Mouse (Mus musculus) limb, embryonic 11.5 days (tissue): ENCODE measurements around the gene Cyp2c55. TPM values are rescaled to one million over a fixed set of nuclear protein-coding genes. Genes with fewer than 3 reads are reported as not detected.

ENCODE experiments used
- ATAC-seq: fragments of 200-750 bp; cut with Nextera tagmentation; 2 replicates; pipeline ENCODE4 v1.8.0; 2017; ENCODE audit warnings: low read depth; ENCODE audit not compliant: insufficient number of reproducible peaks, low FRiP score, low TSS enrichment
- DNase-seq: peaks from one replicate; pipeline ENCODE4 v3.0.0-alpha.2; 2015; ENCODE audit warnings: low spot score
- H3K27ac ChIP-seq: fragments of 300-500 bp; sonication (generic); replicated peaks from 2 replicates; pipeline ENCODE4 v1.5.1; 2014; ENCODE audit warnings: low read depth, mild to moderate bottlenecking, low read length
- H3K27me3 ChIP-seq: fragments of 300-500 bp; sonication (generic); 2 replicates; pipeline ENCODE4 v1.6.1; 2014; ENCODE audit warnings: mild to moderate bottlenecking, low read length, mixed read lengths; ENCODE audit not compliant: control insufficient read depth, insufficient read depth
- H3K36me3 ChIP-seq: fragments of 300-500 bp; sonication (generic); 2 replicates; pipeline ENCODE4 v1.6.1; 2014; ENCODE audit warnings: mild to moderate bottlenecking, low read length, moderate library complexity, mixed read lengths; ENCODE audit not compliant: control insufficient read depth, insufficient read depth
- H3K4me1 ChIP-seq: fragments of 300-500 bp; sonication (generic); 2 replicates; pipeline ENCODE4 v1.6.1; 2014; ENCODE audit warnings: low read length, mixed read lengths; ENCODE audit not compliant: control insufficient read depth, insufficient read depth
- H3K4me2 ChIP-seq: fragments of 300-500 bp; sonication (generic); 2 replicates; pipeline ENCODE4 v1.6.1; 2014; ENCODE audit warnings: low read depth, mild to moderate bottlenecking, moderate library complexity; ENCODE audit not compliant: severe bottlenecking
- H3K4me3 ChIP-seq: fragments of 300-500 bp; sonication (generic); 2 replicates; pipeline ENCODE4 v1.5.1; 2014; ENCODE audit warnings: low read depth, low read length
- H3K9ac ChIP-seq: fragments of 300-500 bp; sonication (generic); 2 replicates; pipeline ENCODE4 v1.6.1; 2014; ENCODE audit warnings: mild to moderate bottlenecking, low read length
- H3K9me3 ChIP-seq: fragments of 300-500 bp; sonication (generic); 2 replicates; pipeline ENCODE4 v1.6.1; 2016; ENCODE audit warnings: low read length; ENCODE audit not compliant: control insufficient read depth
- WGBS: fragments of 180-500 bp; shearing (Covaris S2); extraction: QIAGEN DNeasy Blood & Tissue Kit; methylation state at CpG from one replicate; pipeline ENCODE4 v1.1.7; 2014; 5-methylcytosine and 5-hydroxymethylcytosine counted together
- polyA plus RNA-seq: library from polyadenylated mRNA; unstranded; fragments of >200 nt; fragmentation: Nextera tagmentation; extraction: Ambion mirVana; gene quantifications from 2 replicates; pipeline ENCODE4 v1.2.1, GENCODE M21; 2014

Gene Cyp2c55
- polyA plus RNA-seq = not detected in 2 replicates

GRCm38 (mm10) chr19:39006715-39007114, at the start of gene Cyp2c55:
Gene Cyp2c55 (plus strand): TSS chr19:39007019.
- no peak for ATAC-seq

GRCm38 (mm10) chr19:38970741-38971140, 36.1 kb upstream of the Cyp2c55 start:
- peaks cover 2% of the 10 kb centered on the region; the same call in 1 of the 2 replicates for H3K36me3 ChIP-seq
- H3K27ac ChIP-seq = no peak overlapping the region
- no peak overlapping the region for H3K9ac ChIP-seq
- DNase-seq (no peak), ATAC-seq (no peak)
- no peak overlapping the region for H3K4me3 ChIP-seq
- H3K27me3 ChIP-seq = no peaks in the 10 kb centered on the region
- no peaks in the 10 kb centered on the region for H3K4me1 ChIP-seq
- H3K9me3 ChIP-seq = no peaks in the 10 kb centered on the region
- H3K4me2 ChIP-seq = no peak overlapping the region
- WGBS = 96% methylated on average over 6 of the region's 6 CpGs

More at GRCm38 (mm10) chr19:39006715-39007114, at the start of gene Cyp2c55:
- Histone ChIP-seq H3K9ac (no peak within 1 kb of the TSS), H3K9me3 (no peaks in the 10 kb centered on the region), H3K27ac (no peak within 1 kb of the TSS), H3K36me3 (no peaks in the 10 kb centered on the region), H3K4me1 (no peaks in the 10 kb centered on the region), H3K4me2 (no peak within 1 kb of the TSS), H3K4me3 (no peak within 1 kb of the TSS), H3K27me3 (no peaks in the 10 kb centered on the region)
- DNase-seq = no peak

DNA sequence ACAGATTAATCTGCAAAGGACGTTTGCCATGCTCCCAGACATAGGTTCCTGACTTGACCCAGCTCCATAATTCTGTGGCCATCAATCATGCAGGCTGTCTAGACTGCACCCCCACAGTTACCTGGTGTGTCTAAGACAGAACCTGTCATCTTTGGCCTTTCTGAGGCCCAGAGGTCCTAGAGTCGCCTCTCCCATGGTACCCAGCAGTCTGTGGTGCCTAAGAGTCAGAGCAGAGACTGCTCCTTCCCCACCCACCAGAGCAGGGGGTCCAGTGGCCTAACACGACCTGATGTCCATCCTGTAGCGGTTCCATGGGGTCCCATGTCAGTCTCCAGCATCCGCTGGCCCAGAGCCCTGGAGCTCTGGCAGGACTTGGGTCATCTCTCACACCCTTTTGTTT, 34.2 kb upstream of the Cyp2c55 start:
- no peak overlapping the region for H3K9ac ChIP-seq
- no peaks in the 10 kb centered on the region for H3K9me3 ChIP-seq
- ATAC-seq = 0 out of 2 replicates have a peak, but pooled peaks have one; percentile 26
- 71% methylated on average over 5 of the region's 5 CpGs for WGBS
- H3K27me3 ChIP-seq = no peaks in the 10 kb centered on the region
- peak; percentile 22 for DNase-seq
- no peak overlapping the region for H3K4me3 ChIP-seq
- no peaks in the 10 kb centered on the region for H3K4me1 ChIP-seq
- H3K36me3 ChIP-seq = no peaks in the 10 kb centered on the region; the same call in 1 of the 2 replicates
- no peak overlapping the region for H3K4me2 ChIP-seq
- H3K27ac ChIP-seq = no peak overlapping the region

DNA sequence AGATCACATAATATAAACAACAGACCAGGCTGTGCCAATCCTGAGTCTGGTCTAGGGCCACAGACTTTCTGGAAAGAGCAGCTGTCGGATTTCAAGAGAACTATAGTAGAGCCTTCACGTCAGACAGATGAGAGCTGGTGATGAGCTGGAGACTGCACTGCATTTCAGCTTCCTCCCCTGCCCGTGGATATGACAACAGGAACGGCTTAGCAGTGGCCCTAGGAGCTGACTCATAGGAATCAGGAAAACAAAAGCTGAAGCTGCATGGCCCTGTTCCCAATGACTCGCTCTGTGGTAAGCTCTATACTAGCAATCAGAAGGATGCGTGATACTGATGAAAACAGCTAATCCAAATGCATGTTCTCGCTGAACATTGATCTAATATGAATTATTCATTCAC, 33.2 kb upstream of the Cyp2c55 start:
- no peak for DNase-seq

GRCm38 (mm10) chr19:38976269-38976668, 30.6 kb upstream of the Cyp2c55 start:
- H3K4me3 ChIP-seq = no peak overlapping the region
- H3K9me3 ChIP-seq = no peaks in the 10 kb centered on the region
- H3K4me1 ChIP-seq = no peaks in the 10 kb centered on the region
- H3K4me2 ChIP-seq = no peak overlapping the region
- DNase-seq = no peak
- no peaks in the 10 kb centered on the region for H3K36me3 ChIP-seq
- ATAC-seq = no peak
- H3K27ac ChIP-seq = no peak overlapping the region
- H3K9ac ChIP-seq = no peak overlapping the region
- no peaks in the 10 kb centered on the region for H3K27me3 ChIP-seq

More for the DNA sequence above, 33.2 kb upstream of the Cyp2c55 start:
- no peak for ATAC-seq
- Histone ChIP-seq H3K9me3 (no peaks in the 10 kb centered on the region), H3K36me3 (no peaks in the 10 kb centered on the region; the same call in 1 of the 2 replicates), H3K4me3 (no peak overlapping the region), H3K27ac (no peak overlapping the region), H3K9ac (no peak overlapping the region), H3K27me3 (no peaks in the 10 kb centered on the region), H3K4me1 (no peaks in the 10 kb centered on the region), H3K4me2 (no peak overlapping the region)
- WGBS = 70% methylated on average over 7 of the region's 7 CpGs

DNA sequence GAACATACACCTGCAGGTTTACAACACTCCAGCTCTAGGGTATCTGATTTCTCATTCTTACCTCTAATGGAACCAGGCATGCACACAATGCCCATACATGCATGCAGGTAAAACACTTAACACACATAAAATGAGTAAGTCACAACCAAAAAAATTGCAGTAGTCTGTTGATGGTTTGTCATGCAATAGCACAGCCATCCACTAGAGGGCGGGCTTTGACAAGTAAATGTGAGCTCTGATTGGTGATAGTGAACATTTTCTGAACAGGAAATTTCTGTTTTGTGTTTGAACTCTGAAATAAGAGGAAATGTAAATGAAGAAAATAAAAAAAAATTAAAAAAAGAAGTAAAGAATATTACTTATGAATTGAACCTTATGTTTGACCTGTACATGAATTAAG, 24.9 kb upstream of the Cyp2c55 start:
- Histone ChIP-seq H3K4me1 (no peaks in the 10 kb centered on the region), H3K27me3 (no peaks in the 10 kb centered on the region), H3K36me3 (no peaks in the 10 kb centered on the region), H3K4me2 (no peak overlapping the region), H3K27ac (no peak overlapping the region), H3K9me3 (no peaks in the 10 kb centered on the region), H3K9ac (no peak overlapping the region), H3K4me3 (no peak overlapping the region)
- ATAC-seq = no peak
- WGBS = 0% methylated on average over 1 of the region's 1 CpGs
- DNase-seq = peak; percentile 83

DNA sequence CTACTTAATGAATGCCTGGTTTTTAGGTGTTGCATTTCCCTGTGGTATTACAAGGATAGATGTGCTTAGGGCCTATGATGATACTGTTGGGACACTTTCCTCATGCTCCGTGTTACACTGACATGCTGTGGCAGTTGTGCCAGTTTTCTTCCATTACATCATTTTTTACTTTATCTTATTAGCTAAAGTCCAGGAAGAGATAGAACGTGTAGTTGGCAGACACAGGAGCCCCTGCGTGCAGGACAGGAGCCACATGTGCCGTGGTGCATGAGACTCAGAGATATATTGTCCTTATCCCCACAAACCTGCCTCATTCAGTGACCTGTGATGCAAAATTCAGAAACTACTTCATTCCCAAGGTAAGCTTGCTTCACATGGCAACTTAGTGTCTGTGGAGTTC, 8.6 kb upstream of the Cyp2c55 start:
- DNase-seq (no peak), ATAC-seq (no peak)
- no peak overlapping the region for H3K9ac ChIP-seq
- H3K27me3 ChIP-seq = no peaks in the 10 kb centered on the region
- H3K4me1 ChIP-seq = no peaks in the 10 kb centered on the region
- no peak overlapping the region for H3K27ac ChIP-seq
- WGBS = 82% methylated on average over 4 of the region's 4 CpGs
- no peak overlapping the region for H3K4me3 ChIP-seq
- no peaks in the 10 kb centered on the region for H3K9me3 ChIP-seq
- no peak overlapping the region for H3K4me2 ChIP-seq
- no peaks in the 10 kb centered on the region for H3K36me3 ChIP-seq

- Histone ChIP-seq H3K36me3 (no peaks in the 10 kb centered on the region), H3K4me1 (no peaks in the 10 kb centered on the region), H3K4me2 (no peak overlapping the region), H3K27me3 (no peaks in the 10 kb centered on the region), H3K27ac (no peak overlapping the region), H3K9ac (no peak overlapping the region), H3K4me3 (no peak overlapping the region), H3K9me3 (no peaks in the 10 kb centered on the region)
- DNase-seq (no peak), ATAC-seq (no peak)
- 76% methylated on average over 1 of the region's 1 CpGs for WGBS
These were observed 8.1 kb upstream of the Cyp2c55 start for GRCm38 (mm10) chr19:38998676-38999075.

DNA sequence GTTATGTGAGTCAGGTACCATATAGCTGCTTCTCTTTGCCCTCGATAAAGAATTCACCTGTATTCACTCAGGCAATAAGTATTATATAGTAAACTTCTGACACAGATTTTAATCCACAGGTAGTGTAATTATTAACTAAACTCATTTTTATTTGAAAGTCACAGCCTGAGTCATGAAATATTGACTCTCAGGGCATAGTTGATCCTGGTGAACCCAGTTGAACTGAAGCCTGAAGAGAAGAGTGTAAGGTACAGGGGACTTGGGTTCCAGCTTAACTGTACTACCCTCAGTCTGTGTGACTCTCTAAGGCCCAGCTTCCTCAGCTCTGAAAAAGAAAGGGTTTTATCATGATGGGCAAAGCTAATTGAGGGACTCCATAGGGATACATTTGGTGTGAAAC, 1.7 kb upstream of the Cyp2c55 start:
- Histone ChIP-seq H3K9me3 (no peaks in the 10 kb centered on the region), H3K36me3 (no peaks in the 10 kb centered on the region), H3K4me2 (no peak overlapping the region), H3K27me3 (no peaks in the 10 kb centered on the region), H3K27ac (no peak overlapping the region), H3K9ac (no peak overlapping the region), H3K4me1 (no peaks in the 10 kb centered on the region), H3K4me3 (no peak overlapping the region)
- 83% methylated on average over 1 of the region's 1 CpGs for WGBS
- DNase-seq (no peak), ATAC-seq (no peak)
